Mouse (Mus musculus): Measurements from ENCODE around the gene Rbfox3. TPM values are rescaled to one million over a fixed set of nuclear protein-coding genes. Genes with fewer than 3 reads are reported as not detected.

The Rbfox3 gene
- total RNA-seq, 2 experiments from 2014 or later: 0.09 TPM; not detected in 1

- no peak for DNase-seq (ENCODE audit: low spot score)
These were observed 182.0 kb downstream of the Rbfox3 start for GRCm38 (mm10) chr11:118729373-118729772.

- DNase-seq (ENCODE audit: low spot score): no peak
These were observed 182.6 kb downstream of the Rbfox3 start for GRCm38 (mm10) chr11:118728797-118729196.

- no peak for DNase-seq (ENCODE audit: low spot score)
These were observed 183.3 kb downstream of the Rbfox3 start for GRCm38 (mm10) chr11:118728083-118728551.

- DNase-seq (ENCODE audit: low spot score): no peak
These were observed 185.0 kb downstream of the Rbfox3 start for GRCm38 (mm10) chr11:118726430-118726829.

- DNase-seq (ENCODE audit: low spot score): no peak
These were observed 187.0 kb downstream of the Rbfox3 start for GRCm38 (mm10) chr11:118724423-118724822.

- DNase-seq (ENCODE audit: low spot score): no peak
These were observed 188.2 kb downstream of the Rbfox3 start for GRCm38 (mm10) chr11:118723166-118723565.

- DNase-seq (ENCODE audit: low spot score): no peak
These were observed 189.5 kb downstream of the Rbfox3 start for GRCm38 (mm10) chr11:118721898-118722297.

- no peak for DNase-seq (ENCODE audit: low spot score)
These were observed 196.5 kb downstream of the Rbfox3 start for GRCm38 (mm10) chr11:118714601-118715524.

- no peak for DNase-seq (ENCODE audit: low spot score)
These were observed 198.6 kb downstream of the Rbfox3 start for GRCm38 (mm10) chr11:118712761-118713160.

- DNase-seq (ENCODE audit: low spot score): no peak
These were observed 199.3 kb downstream of the Rbfox3 start for GRCm38 (mm10) chr11:118712058-118712457.

GRCm38 (mm10) chr11:118710035-118710434 lies 201.4 kb downstream of the Rbfox3 start:
- no peak for DNase-seq (ENCODE audit: low spot score)

- DNase-seq (ENCODE audit: low spot score): no peak
These were observed 215.0 kb downstream of the Rbfox3 start for GRCm38 (mm10) chr11:118696226-118696930.

GRCm38 (mm10) chr11:118693276-118693675 lies 218.1 kb downstream of the Rbfox3 start:
- DNase-seq (ENCODE audit: low spot score): no peak

GRCm38 (mm10) chr11:118690262-118690661 lies 221.1 kb downstream of the Rbfox3 start:
- DNase-seq (ENCODE audit: low spot score): no peak

GRCm38 (mm10) chr11:118685397-118685796 lies 226.0 kb downstream of the Rbfox3 start:
- no peak for DNase-seq (ENCODE audit: low spot score)

GRCm38 (mm10) chr11:118684665-118685064 lies 226.7 kb downstream of the Rbfox3 start:
- no peak for DNase-seq (ENCODE audit: low spot score)

- DNase-seq (ENCODE audit: low spot score): no peak
These were observed 230.7 kb downstream of the Rbfox3 start for GRCm38 (mm10) chr11:118680699-118681098.

GRCm38 (mm10) chr11:118679736-118680410 lies 231.5 kb downstream of the Rbfox3 start:
- no peak for DNase-seq (ENCODE audit: low spot score)

GRCm38 (mm10) chr11:118678515-118679104 lies 232.8 kb downstream of the Rbfox3 start:
- no peak for DNase-seq (ENCODE audit: low spot score)

GRCm38 (mm10) chr11:118677277-118677676 lies 234.1 kb downstream of the Rbfox3 start:
- no peak for DNase-seq (ENCODE audit: low spot score)

- DNase-seq (ENCODE audit: low spot score): no peak
These were observed 235.0 kb downstream of the Rbfox3 start for GRCm38 (mm10) chr11:118676364-118676763.

Measured in gastrocnemius, adult 18-20 months (tissue).